Mouse (Mus musculus) urinary bladder, adult 2 months (tissue): ENCODE measurements around the gene Man1a2. TPM values are rescaled to one million over a fixed set of nuclear protein-coding genes. Genes with fewer than 3 reads are reported as not detected.

Experiments used
- DNase-seq: peaks from one replicate; pipeline ENCODE4 v3.0.0; 2022; ENCODE audit warnings: low spot score
- polyA plus RNA-seq: library from polyadenylated mRNA; depleted of rRNA; stranded (reverse); fragments of >200 nt; gene quantifications from 2 replicates; pipeline ENCODE4 v1.2.3, GENCODE M21; 2012

Gene Man1a2
- polyA plus RNA-seq, 1 experiment: 16.6 TPM

- DNase-seq: peak; percentile 83
Measured at GRCm38 (mm10) chr3:100685763-100686370, 564 bp upstream of the Man1a2 start.

GRCm38 (mm10) chr3:100684234-100684975 is 898 bp downstream of the Man1a2 start:
- DNase-seq: peak; percentile 20

GRCm38 (mm10) chr3:100682841-100683240 is 2.5 kb downstream of the Man1a2 start:
- no peak for DNase-seq

- DNase-seq: no peak
Measured at GRCm38 (mm10) chr3:100682281-100682680, 3.0 kb downstream of the Man1a2 start.

- no peak for DNase-seq
Measured at GRCm38 (mm10) chr3:100681448-100682092, 3.7 kb downstream of the Man1a2 start.

GRCm38 (mm10) chr3:100680226-100680625 is 5.1 kb downstream of the Man1a2 start:
- no peak for DNase-seq

- DNase-seq: no peak
Measured at GRCm38 (mm10) chr3:100678951-100679570, 6.2 kb downstream of the Man1a2 start.

DNA sequence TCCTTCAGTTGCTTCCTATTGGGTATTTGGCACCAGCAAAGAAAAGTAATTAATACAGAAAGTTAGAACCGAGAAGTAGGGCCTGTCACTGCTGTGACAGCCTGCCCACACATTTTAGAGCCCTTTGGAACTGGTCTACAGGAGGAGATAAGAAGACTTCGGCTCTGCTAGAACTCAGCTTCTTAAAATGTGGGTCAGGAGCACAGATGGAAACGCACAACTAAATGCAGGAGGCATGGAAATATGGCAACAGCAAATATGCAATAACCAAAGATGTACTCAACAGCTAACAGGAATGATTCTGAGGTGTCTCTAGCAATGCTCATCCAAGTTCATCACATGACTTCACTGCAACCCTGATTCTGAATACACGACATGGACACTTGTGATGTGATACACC is 10.2 kb downstream of the Man1a2 start:
- no peak for DNase-seq

GRCm38 (mm10) chr3:100670412-100670811 is 14.9 kb downstream of the Man1a2 start:
- no peak for DNase-seq

DNA sequence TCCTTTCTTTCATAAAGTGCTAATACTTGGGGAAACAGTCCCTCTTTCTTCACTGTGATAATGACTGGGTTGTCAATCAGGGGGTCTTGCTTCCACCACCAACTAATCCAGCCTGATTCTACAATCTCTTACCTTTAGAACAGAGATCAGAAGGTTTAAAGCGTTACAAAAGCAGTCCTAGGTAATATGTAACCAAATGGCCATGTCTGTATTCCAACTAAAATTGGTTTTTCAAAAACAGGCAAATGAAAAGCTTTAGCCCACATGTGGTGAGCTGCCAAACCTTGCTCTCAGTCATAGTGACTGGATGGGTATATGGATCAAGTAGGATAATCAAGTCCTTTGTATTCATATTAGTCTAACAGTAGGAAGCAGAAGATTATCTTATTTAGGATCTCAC is 32.0 kb downstream of the Man1a2 start:
- no peak for DNase-seq

DNA sequence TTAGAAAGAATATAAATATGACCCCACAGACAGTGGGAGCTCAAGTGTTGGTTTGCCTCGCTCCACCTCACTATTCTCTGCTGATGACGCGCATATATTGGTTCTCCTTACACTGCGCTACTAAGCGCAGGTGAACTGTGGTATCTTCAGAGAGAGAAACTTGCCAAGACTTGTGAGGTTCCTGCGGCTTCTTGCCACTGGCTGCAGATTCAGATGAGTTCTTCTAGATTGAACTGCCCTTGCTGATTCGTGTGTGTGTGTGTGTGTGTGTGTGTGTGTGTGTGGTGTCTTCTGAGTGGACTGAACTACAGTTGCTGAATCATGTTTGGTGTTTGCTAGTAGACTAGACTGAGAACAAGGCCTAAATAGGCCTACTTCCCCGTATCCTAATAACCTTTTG is 43.7 kb downstream of the Man1a2 start:
- peak; percentile 50 for DNase-seq

- no peak for DNase-seq
Measured at GRCm38 (mm10) chr3:100636255-100636654, 49.0 kb downstream of the Man1a2 start.

DNA sequence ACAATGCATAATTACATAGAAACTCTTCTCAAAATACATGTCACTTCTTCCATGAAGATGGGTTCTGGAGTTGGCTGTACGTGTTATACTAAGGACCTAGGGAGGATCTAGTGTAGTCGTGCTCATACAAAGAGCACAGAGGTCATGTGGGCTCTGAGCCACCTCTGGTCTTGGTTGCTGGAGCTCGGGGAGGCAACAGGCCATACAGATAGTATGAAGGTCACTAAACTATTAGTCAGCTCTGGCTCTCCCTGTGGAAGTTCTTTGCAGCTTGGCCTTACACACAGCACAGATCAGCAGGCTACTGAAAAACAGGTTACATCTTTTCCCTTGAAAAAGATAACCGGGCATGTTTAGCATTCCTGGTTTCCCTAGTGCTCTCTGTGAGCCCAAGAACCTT is 50.5 kb downstream of the Man1a2 start:
- no peak for DNase-seq

DNA sequence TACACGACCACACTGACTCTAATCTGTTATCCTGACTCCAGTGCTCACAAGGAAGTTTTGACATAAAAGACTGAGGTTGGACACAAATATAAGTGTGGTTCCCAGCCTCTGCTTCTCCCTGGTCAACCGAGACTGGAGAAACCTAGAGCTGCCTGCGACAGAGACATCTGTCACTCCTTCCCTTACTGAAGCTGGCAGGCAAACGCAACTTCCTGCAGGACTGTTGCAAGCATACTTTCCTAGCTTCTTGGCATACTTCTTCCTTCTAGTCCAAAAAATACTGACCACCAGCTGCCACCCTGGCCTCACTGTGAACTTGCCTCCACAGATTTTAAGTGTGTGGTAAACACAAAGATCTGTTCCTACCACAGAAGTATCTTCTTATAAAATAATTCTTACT is 66.8 kb downstream of the Man1a2 start:
- no peak for DNase-seq

- DNase-seq: no peak
Measured at GRCm38 (mm10) chr3:100610916-100611315, 74.4 kb downstream of the Man1a2 start.

DNA sequence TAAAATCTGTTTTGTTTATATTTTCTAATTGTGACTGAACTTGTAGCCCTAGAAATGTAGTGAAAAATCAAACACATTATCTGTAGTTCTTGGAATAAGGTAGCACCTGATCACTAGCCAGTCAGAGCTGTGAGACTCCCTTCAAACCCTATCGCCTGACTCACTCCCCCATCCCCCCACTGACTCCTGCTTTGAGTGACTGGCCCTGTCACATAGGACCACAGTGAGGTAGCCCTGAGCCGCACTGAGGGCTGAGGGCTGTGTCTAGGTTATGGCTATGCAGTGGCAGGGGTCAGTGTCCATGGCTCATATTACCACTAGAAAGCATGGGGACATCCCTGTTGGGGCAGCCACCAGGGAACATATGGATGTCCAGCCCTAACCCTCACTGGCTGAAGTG is 80.8 kb downstream of the Man1a2 start:
- no peak for DNase-seq

- no peak for DNase-seq
Measured at GRCm38 (mm10) chr3:100599265-100599820, 86.0 kb downstream of the Man1a2 start.

- no peak for DNase-seq
Measured at GRCm38 (mm10) chr3:100591053-100591452, 94.2 kb downstream of the Man1a2 start.

DNA sequence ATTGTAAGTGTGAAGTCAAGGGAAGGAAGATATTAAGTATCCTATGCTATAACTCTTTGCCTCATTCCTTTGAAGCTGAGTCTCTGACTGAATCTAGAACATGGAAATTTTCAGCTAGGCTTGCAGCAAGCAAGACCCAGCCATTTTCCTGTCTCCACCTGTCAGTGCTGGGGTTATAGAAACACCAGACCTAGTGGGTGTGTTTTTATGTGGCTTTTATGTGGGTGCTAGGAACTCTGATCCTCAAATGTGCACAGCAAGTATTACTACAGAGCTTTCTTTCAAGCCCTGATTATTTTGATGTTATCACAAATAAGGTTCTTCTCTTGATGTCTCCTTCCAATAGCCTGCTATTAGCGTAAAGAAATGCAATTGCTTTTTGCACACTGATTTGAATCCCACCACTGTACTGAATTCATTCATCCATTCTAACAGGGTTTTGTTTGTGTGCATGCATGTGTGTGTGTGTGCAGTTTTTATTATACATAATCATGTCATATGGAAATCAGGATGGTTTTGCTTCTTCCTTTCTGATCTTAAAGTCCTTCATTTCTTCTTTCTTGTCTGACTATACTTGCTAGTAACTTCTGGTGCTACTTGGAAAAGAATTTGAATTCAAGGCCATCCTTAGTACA is 102.5 kb downstream of the Man1a2 start:
- no peak for DNase-seq

DNA sequence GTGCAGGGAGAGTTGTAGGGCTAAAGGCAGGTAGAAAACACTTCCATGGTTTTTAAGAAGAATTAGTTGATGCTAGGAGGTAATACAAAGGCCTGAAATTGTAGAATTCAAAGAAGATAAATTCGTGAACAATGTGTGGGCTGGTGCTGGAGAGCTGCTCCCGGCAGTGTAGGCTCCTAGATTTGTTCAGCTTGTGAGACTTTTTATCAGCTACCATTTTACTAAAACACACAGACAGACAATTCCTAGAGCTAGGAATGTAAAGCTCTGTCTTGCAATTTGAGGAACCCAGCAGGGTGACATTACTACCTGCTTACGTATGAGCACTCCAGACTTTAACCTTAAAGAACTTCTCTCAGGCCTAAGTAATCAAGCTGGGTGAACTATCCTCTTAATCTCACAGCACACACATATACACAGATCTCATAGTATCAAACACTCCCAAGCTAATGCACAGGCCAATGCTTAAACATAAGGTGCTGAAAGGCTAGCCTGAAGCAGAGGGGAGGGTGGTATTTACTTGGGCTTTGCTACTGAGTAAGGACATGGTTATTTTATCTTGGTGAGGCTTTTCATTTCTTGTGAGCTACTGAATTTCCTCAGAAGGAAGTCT is 112.6 kb downstream of the Man1a2 start:
- DNase-seq: no peak
